Mouse (Mus musculus) limb, embryonic 12.5 days (tissue): Measurements from ENCODE around the gene Fyb2. TPM values are rescaled to one million over a fixed set of nuclear protein-coding genes. Genes with fewer than 3 reads are reported as not detected.

Experiments
- ATAC-seq: fragments of 200-750 bp; cut with Nextera tagmentation; 2 replicates; pipeline ENCODE4 v1.8.0; 2017; ENCODE audit warnings: low read depth, moderate TSS enrichment; ENCODE audit not compliant: insufficient number of reproducible peaks, insufficient read depth, low FRiP score, low TSS enrichment
- H3K27ac ChIP-seq: fragments of 300-500 bp; sonication (generic); 2 replicates; pipeline ENCODE4 v1.5.1; 2016; ENCODE audit warnings: mild to moderate bottlenecking, moderate library complexity
- H3K27me3 ChIP-seq: fragments of 300-500 bp; sonication (generic); 2 replicates; pipeline ENCODE4 v1.6.1; 2016; ENCODE audit warnings: mild to moderate bottlenecking, moderate library complexity
- H3K36me3 ChIP-seq: fragments of 300-500 bp; sonication (generic); 2 replicates; pipeline ENCODE4 v1.6.1; 2016; ENCODE audit warnings: mild to moderate bottlenecking, moderate library complexity
- H3K4me1 ChIP-seq: fragments of 300-500 bp; sonication (generic); replicated peaks from 2 replicates; pipeline ENCODE4 v1.6.1; 2016
- H3K4me2 ChIP-seq: fragments of 300-500 bp; sonication (generic); 2 replicates; pipeline ENCODE4 v1.6.1; 2016; ENCODE audit warnings: mild to moderate bottlenecking, moderate library complexity
- H3K4me3 ChIP-seq: fragments of 300-500 bp; sonication (generic); replicated peaks from 2 replicates; pipeline ENCODE4 v1.5.1; 2016; ENCODE audit warnings: mild to moderate bottlenecking
- H3K9ac ChIP-seq: fragments of 300-500 bp; sonication (generic); replicated peaks from 2 replicates; pipeline ENCODE4 v1.6.1; 2016; ENCODE audit warnings: mild to moderate bottlenecking, moderate library complexity
- H3K9me3 ChIP-seq: fragments of 300-500 bp; sonication (generic); 2 replicates; pipeline ENCODE4 v1.6.1; 2016; ENCODE audit warnings: mild to moderate bottlenecking, moderate library complexity
- WGBS: fragments of 180-500 bp; shearing (Covaris S2); methylation state at CpG from one replicate; pipeline ENCODE4 v1.1.7; 2016; 5-methylcytosine and 5-hydroxymethylcytosine counted together
- polyA plus RNA-seq: library from polyadenylated mRNA; unstranded; fragments of >200 nt; fragmentation: Nextera tagmentation; extraction: Ambion mirVana; gene quantifications from 2 replicates; pipeline ENCODE4 v1.2.1, GENCODE M21; 2016

The Fyb2 gene
- polyA plus RNA-seq, 1 experiment from 2014 or later, result 0.09 TPM

DNA sequence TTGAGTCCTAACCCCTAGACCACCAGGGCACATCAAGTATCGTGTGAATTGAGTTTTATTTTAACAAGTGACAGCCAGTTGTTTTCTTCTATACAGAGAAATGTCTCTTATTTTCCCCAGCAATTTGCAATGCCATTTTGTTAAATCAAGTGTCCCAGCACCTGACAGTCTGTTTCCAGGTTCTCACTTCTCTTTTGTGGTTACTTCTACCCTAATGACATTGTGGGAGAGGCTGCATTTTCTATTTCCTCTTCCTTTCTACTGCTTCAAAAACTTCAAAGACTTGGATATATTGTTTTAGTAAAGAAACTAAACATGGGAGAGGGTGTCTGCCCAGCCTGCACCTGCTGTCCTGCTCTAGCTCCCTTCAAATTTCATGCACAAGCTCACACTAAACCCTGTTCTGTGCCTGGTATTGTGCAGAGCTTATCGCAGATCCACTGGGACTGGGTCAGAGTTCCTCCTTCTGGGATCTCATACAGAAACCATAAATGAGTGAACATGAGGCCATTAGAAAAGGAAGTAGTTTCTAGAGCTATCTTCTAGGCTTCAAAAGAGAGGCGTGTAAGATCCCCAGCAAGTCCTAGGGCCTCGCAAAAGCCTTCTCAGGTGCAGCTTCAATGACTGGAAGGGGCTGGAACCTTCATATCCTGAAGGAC lies 94.2 kb downstream of the Fyb2 start:
- Histone ChIP-seq H3K27ac (no peak overlapping the region), H3K9ac (no peak overlapping the region), H3K9me3 (0 out of 2 replicates have a peak, but pooled peaks cover 5% of the 10 kb centered on the region), H3K4me1 (no peaks in the 10 kb centered on the region), H3K27me3 (no peaks in the 10 kb centered on the region), H3K4me2 (no peak overlapping the region), H3K4me3 (no peak overlapping the region), H3K36me3 (no peaks in the 10 kb centered on the region)
- no peak for ATAC-seq
- 84% methylated on average over 4 of the region's 4 CpGs for WGBS

DNA sequence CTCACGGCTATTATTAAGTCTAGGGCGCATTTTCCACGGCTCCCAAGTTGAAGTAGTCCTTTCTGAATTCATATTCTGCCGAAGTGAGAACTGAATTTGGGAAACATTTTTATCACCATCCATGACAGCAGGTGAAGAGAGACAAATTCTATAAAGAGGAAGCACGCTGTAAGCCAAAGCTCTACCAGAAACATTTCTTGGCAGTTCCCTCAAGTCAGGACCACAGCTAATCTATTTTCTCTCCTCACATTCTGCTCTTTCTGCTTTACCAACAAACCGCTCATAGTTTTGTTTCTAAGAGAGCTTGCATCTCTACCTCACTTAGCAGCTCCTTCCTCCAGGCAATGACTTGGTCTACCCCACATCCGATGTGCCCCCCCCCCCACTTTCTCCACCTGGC lies 100.5 kb downstream of the Fyb2 start:
- Histone ChIP-seq H3K9me3 (0 out of 2 replicates have a peak, but pooled peaks cover 2% of the 10 kb centered on the region), H3K27me3 (no peaks in the 10 kb centered on the region), H3K4me1 (no peaks in the 10 kb centered on the region), H3K4me2 (no peak overlapping the region), H3K4me3 (no peak overlapping the region), H3K36me3 (no peaks in the 10 kb centered on the region), H3K9ac (no peak overlapping the region), H3K27ac (no peak overlapping the region)
- WGBS, result 92% methylated on average over 7 of the region's 7 CpGs
- no peak for ATAC-seq

DNA sequence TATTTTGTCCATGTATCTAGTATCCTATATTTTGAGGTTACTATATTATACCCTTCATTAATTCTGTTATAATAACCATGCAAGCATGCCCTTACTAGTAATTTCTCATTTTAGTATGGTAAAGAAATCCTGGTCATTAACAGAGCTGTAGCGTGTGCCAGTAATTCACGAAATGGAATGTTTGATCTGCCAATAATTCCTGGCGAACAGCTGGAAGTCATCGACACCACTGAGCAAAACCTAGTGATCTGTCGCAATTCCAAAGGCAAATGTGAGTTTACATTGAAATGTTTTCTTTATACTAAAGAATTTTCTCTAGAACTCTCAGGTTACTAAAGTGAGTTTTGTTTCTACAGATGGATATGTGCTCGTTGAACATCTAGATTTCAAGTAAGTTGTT lies 102.2 kb downstream of the Fyb2 start:
- Histone ChIP-seq H3K27me3 (no peaks in the 10 kb centered on the region), H3K4me3 (no peak overlapping the region), H3K27ac (no peak overlapping the region), H3K4me2 (no peak overlapping the region), H3K36me3 (no peaks in the 10 kb centered on the region), H3K9me3 (no peaks in the 10 kb centered on the region), H3K9ac (no peak overlapping the region), H3K4me1 (no peaks in the 10 kb centered on the region)
- WGBS, result 38% methylated on average over 6 of the region's 6 CpGs
- ATAC-seq, result no peak

DNA sequence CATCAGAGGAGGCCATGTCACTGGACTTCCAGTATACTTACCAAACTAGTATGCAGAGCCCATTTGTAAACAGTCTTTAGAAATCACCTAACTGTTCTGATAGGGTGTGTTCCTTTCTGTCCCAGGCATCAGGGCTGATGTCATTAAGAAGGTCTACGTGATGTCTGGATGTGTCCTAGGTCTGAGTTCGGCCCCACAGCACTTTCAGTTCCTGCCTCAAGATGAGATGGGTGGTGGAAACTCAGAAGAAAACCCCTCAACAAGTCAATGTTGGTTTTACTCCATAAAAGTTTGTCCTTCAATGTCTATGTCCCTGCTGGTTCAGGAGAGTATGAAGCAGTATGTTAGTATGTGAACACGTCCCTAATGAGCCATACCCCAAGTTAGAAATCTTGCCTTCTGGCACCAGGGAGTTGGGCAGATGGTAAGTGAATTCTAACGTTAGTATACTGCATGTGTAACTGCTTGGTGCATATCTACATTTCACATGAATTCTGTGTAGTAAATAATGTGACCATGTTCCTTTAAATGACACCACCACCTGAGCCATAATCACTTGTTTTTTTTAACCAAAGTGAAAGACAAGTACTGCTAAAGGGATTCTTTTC lies 102.9 kb downstream of the Fyb2 start:
- Histone ChIP-seq H3K4me3 (no peak overlapping the region), H3K27ac (no peak overlapping the region), H3K4me2 (no peak overlapping the region), H3K9ac (no peak overlapping the region), H3K36me3 (no peaks in the 10 kb centered on the region), H3K9me3 (no peaks in the 10 kb centered on the region), H3K4me1 (no peaks in the 10 kb centered on the region), H3K27me3 (no peaks in the 10 kb centered on the region)
- 82% methylated on average over 4 of the region's 4 CpGs for WGBS
- ATAC-seq, result no peak

DNA sequence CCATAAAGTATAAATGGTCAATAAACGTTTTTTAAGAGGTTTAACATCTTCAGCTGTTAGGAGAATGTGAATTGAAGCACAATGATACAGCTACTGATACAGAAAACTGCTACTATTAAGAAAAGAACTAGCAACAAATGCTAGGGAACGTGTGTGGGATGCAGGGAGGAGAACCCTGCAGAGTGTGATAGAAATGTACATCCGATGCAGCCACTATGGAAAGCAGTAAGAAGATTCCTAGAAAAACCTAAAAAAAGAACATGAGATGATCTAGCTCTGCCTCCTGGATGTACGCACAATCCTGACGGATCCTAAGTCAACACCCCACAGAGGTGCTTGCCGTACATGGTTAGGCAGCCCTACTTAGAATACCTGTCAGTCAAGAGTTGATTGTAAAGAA lies 114.0 kb downstream of the Fyb2 start:
- Histone ChIP-seq H3K9ac (no peak overlapping the region), H3K27me3 (no peaks in the 10 kb centered on the region), H3K4me3 (no peak overlapping the region), H3K9me3 (no peaks in the 10 kb centered on the region), H3K4me2 (no peak overlapping the region), H3K36me3 (no peaks in the 10 kb centered on the region), H3K4me1 (0 out of 2 replicates have a peak, but pooled peaks cover 7% of the 10 kb centered on the region), H3K27ac (no peak overlapping the region)
- no peak for ATAC-seq
- 76% methylated on average over 6 of the region's 6 CpGs for WGBS

DNA sequence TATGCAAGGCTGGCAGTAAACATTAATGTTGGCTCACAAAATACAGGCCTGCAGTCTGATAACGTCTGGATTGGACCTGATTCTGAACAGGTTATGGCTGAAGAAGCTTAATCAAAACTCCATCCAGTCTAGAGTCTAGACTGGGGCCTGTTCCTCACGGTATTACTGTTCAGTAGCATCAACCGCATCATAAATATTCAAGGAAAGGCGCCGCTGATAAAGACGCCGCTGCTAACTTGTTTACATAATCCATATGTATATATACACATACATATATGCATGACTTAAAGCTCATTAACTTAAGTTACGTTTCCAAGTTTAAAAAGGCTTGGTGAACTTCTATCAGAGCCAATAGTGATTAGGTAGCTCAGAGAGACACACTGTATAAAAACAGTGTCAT lies 117.8 kb downstream of the Fyb2 start:
- Histone ChIP-seq H3K9me3 (no peaks in the 10 kb centered on the region), H3K4me2 (no peak overlapping the region), H3K27me3 (no peaks in the 10 kb centered on the region), H3K36me3 (no peaks in the 10 kb centered on the region), H3K4me1 (0 out of 2 replicates have a peak, but pooled peaks cover 8% of the 10 kb centered on the region), H3K9ac (no peak overlapping the region), H3K27ac (no peak overlapping the region; the same call in 1 of the 2 replicates), H3K4me3 (no peak overlapping the region)
- no peak for ATAC-seq
- WGBS, result 73% methylated on average over 8 of the region's 8 CpGs

DNA sequence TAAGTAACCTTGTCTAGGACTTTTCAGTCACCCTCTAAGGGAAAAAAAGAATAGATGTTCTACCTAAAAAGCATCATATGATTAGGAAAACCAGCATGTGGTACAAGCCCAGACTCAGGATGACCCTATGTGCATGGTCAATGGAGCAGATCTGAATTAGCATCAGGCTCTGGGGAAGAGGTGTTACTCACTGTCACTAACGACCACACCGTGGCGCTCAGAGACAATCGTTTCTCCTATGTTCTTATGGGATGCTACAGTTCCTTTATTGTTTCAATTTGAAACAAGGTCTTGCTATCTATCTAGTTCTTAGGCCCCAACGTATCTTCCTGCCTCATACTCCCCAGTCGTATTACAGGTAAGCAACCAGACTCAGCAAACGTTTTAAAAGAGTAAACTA lies 119.9 kb downstream of the Fyb2 start:
- H3K9me3 ChIP-seq, result no peaks in the 10 kb centered on the region
- no peaks in the 10 kb centered on the region for H3K36me3 ChIP-seq
- no peak for ATAC-seq
- 0 out of 2 replicates have a peak, but pooled peaks cover 8% of the 10 kb centered on the region for H3K4me1 ChIP-seq
- H3K27me3 ChIP-seq, result no peaks in the 10 kb centered on the region
- no peak overlapping the region for H3K4me2 ChIP-seq
- no peak overlapping the region for H3K9ac ChIP-seq
- 57% methylated on average over 7 of the region's 7 CpGs for WGBS
- H3K27ac ChIP-seq, result no peak overlapping the region
- no peak overlapping the region for H3K4me3 ChIP-seq

DNA sequence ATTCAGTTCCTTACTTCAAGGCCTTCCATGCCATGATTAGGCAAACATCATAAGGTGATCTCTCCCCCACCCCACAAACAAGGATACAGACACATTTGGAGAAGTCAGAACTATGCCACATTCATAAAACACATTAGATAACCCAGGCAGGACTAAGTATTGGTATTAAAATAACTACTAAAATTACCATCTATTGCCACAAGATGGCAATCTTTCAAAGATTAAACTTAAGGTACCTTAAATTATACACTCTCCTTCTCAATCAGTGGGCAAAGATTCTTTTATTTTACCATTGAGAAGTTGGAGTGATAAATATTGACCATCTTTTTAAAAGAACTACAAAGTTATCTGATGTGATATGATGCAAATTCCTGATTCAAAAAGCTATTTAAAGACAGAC lies 121.0 kb downstream of the Fyb2 start:
- Histone ChIP-seq H3K4me2 (no peak overlapping the region), H3K27ac (no peak overlapping the region), H3K9ac (no peak overlapping the region), H3K4me3 (no peak overlapping the region), H3K4me1 (0 out of 2 replicates have a peak, but pooled peaks cover 8% of the 10 kb centered on the region), H3K36me3 (no peaks in the 10 kb centered on the region), H3K27me3 (no peaks in the 10 kb centered on the region), H3K9me3 (no peaks in the 10 kb centered on the region)
- ATAC-seq, result no peak

DNA sequence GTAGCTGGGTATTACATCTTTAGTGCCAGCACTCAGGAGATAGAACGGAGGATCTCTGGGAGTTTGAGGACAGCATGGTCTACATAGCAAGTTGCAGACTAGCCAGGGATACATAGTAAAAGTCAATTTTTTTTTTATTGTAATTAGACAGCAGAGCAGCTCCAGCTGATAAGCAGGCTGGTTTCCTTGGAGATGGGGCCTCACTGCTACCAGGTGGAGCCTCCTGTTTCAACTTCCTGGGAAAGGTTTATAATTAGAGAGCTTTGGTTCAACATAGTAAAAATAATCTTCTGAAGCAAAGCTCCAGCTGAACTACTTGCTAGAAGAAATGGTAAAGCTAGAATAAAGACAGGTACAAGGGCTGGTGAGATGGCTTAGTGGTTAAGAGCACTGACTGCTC lies 136.8 kb downstream of the Fyb2 start:
- no peaks in the 10 kb centered on the region for H3K9me3 ChIP-seq
- H3K4me1 ChIP-seq, result 0 out of 2 replicates have a peak, but pooled peaks cover 5% of the 10 kb centered on the region
- no peaks in the 10 kb centered on the region for H3K36me3 ChIP-seq
- no peak overlapping the region for H3K4me2 ChIP-seq
- no peak overlapping the region for H3K4me3 ChIP-seq
- WGBS, result 78% methylated on average over 1 of the region's 1 CpGs
- no peak overlapping the region for H3K27ac ChIP-seq
- ATAC-seq, result no peak
- H3K27me3 ChIP-seq, result no peaks in the 10 kb centered on the region
- H3K9ac ChIP-seq, result no peak overlapping the region

DNA sequence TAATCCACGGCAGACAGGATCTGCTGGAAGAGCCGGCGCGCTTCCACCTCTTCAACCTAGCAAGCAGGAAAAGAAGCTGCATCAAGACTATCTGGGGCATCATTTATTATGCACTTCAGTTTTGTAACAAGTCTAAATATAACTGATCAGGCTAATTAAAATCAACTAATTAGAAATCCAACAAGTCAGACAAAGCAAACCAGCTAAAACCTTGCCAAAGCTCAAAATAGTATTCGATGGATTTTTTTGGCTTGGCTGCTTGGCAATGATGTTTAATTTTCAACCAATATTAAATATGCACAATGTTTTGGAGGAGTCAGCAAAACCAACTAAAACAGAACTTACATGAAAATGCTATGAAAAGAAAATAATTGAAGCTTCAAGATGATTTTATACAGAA lies 138.0 kb downstream of the Fyb2 start:
- ATAC-seq, result no peak
- WGBS, result 94% methylated on average over 5 of the region's 5 CpGs
- H3K4me2 ChIP-seq, result no peak overlapping the region
- H3K36me3 ChIP-seq, result no peaks in the 10 kb centered on the region
- no peaks in the 10 kb centered on the region for H3K9me3 ChIP-seq
- H3K27ac ChIP-seq, result no peak overlapping the region
- no peak overlapping the region for H3K9ac ChIP-seq
- no peaks in the 10 kb centered on the region for H3K27me3 ChIP-seq
- H3K4me1 ChIP-seq, result no peaks in the 10 kb centered on the region
- no peak overlapping the region for H3K4me3 ChIP-seq
